Mouse (Mus musculus) kidney, adult 2 months (tissue): ENCODE measurements around the gene Pdhb. TPM values are rescaled to one million over a fixed set of nuclear protein-coding genes. Genes with fewer than 3 reads are reported as not detected.
A peak's percentile ranks its signal among the peaks of the same experiment; 100 is the strongest.

Experiments
- DNase-seq: peaks from one replicate; pipeline ENCODE4 v3.0.0; 2021
- H3K27ac ChIP-seq: fragments of 200-500 bp; 2 replicates; pipeline ENCODE4 v1.5.1; 2012; ENCODE audit warnings: low read depth, low read length, control low read depth, inconsistent platforms; ENCODE audit not compliant: insufficient read depth
- H3K27me3 ChIP-seq: fragments of 200-500 bp; replicated peaks from 2 replicates; pipeline ENCODE4 v1.6.1; 2012; ENCODE audit warnings: mild to moderate bottlenecking, moderate library complexity, low read length, inconsistent platforms; ENCODE audit not compliant: control insufficient read depth, insufficient read depth
- H3K36me3 ChIP-seq: fragments of 200-500 bp; 2 replicates; pipeline ENCODE4 v1.6.1; 2012; ENCODE audit warnings: mild to moderate bottlenecking, moderate library complexity, low read length, inconsistent platforms; ENCODE audit not compliant: control insufficient read depth, insufficient read depth
- H3K4me1 ChIP-seq: fragments of 200-500 bp; 2 replicates; pipeline ENCODE4 v1.6.1; 2011; ENCODE audit warnings: low read length; ENCODE audit not compliant: control insufficient read depth, insufficient read depth
- H3K4me3 ChIP-seq: fragments of 200-500 bp; 2 replicates; pipeline ENCODE4 v1.5.1; 2011; ENCODE audit warnings: mild to moderate bottlenecking, low read depth, low read length, control low read depth; ENCODE audit not compliant: insufficient read depth
- CTCF ChIP-seq: fragments of 200-500 bp; conservative IDR thresholded peaks from 2 replicates; pipeline ENCODE4 v1.5.1; 2011; ENCODE audit warnings: low read depth, mild to moderate bottlenecking, control low read depth, low read length, moderate library complexity, mixed read lengths; ENCODE audit not compliant: insufficient read depth, insufficient read length
- POLR2A ChIP-seq: fragments of 200-500 bp; IDR thresholded peaks from one replicate; pipeline ENCODE4 v1.6.1; 2011; ENCODE audit warnings: low read depth, low read length, control low read depth
- WGBS: fragments of 180-500 bp; shearing (Covaris S2); methylation state at CpG from one replicate; pipeline ENCODE4 v1.1.7; 2018; 5-methylcytosine and 5-hydroxymethylcytosine counted together
- polyA plus RNA-seq: library from polyadenylated mRNA; depleted of rRNA; stranded (reverse); fragments of >200 nt; gene quantifications from 2 replicates; pipeline ENCODE4 v1.2.3, GENCODE M21; 2012

Gene Pdhb
- polyA plus RNA-seq, 1 experiment, result 134 TPM

- Histone ChIP-seq H3K4me3 (no peak overlapping the region), H3K4me1 (no peaks in the 10 kb centered on the region), H3K27me3 (no peaks in the 10 kb centered on the region), H3K27ac (no peak overlapping the region), H3K36me3 (peaks cover 7% of the 10 kb centered on the region)
- no peak for DNase-seq
- TF ChIP-seq POLR2A (no peak), CTCF (no peak)
- 65% methylated on average over 7 of the region's 7 CpGs for WGBS
Measured at GRCm38 (mm10) chr14:8164463-8164862, 8.4 kb downstream of the Pdhb start.

- TF ChIP-seq CTCF (peak; percentile 58), POLR2A (no peak)
- WGBS, result 87% methylated on average over 2 of the region's 2 CpGs
- peak; percentile 43 for DNase-seq
- Histone ChIP-seq H3K4me3 (no peak overlapping the region), H3K27ac (no peak overlapping the region), H3K27me3 (no peaks in the 10 kb centered on the region), H3K4me1 (no peaks in the 10 kb centered on the region), H3K36me3 (peaks cover 7% of the 10 kb centered on the region)
Measured at GRCm38 (mm10) chr14:8161777-8162176, 11.0 kb downstream of the Pdhb start.

- 89% methylated on average over 3 of the region's 3 CpGs for WGBS
- H3K4me1 ChIP-seq, result no peaks in the 10 kb centered on the region
Measured at GRCm38 (mm10) chr14:8159141-8159540, 13.7 kb downstream of the Pdhb start.

GRCm38 (mm10) chr14:8158721-8159120, 14.1 kb downstream of the Pdhb start:
- no peak for DNase-seq
- Histone ChIP-seq H3K4me3 (no peak overlapping the region), H3K27me3 (no peaks in the 10 kb centered on the region), H3K36me3 (peaks cover 7% of the 10 kb centered on the region), H3K27ac (no peak overlapping the region), H3K4me1 (no peaks in the 10 kb centered on the region)
- no peak for TF ChIP-seq POLR2A
- TF ChIP-seq CTCF, result no peak
- WGBS, result 79% methylated on average over 3 of the region's 3 CpGs

More at GRCm38 (mm10) chr14:8159141-8159540, 13.7 kb downstream of the Pdhb start:
- H3K4me3 ChIP-seq, result no peak overlapping the region
- H3K36me3 ChIP-seq, result peaks cover 7% of the 10 kb centered on the region
- no peaks in the 10 kb centered on the region for H3K27me3 ChIP-seq
- no peak for TF ChIP-seq CTCF
- no peak for TF ChIP-seq POLR2A
- no peak for DNase-seq
- H3K27ac ChIP-seq, result no peak overlapping the region

GRCm38 (mm10) chr14:8156947-8157346, 15.9 kb downstream of the Pdhb start:
- no peak overlapping the region for H3K4me3 ChIP-seq
- TF ChIP-seq CTCF (no peak; the same call in 1 of the 2 replicates), POLR2A (no peak)
- DNase-seq, result peak; percentile 32
- H3K27me3 ChIP-seq, result no peaks in the 10 kb centered on the region
- H3K27ac ChIP-seq, result no peak overlapping the region
- no peaks in the 10 kb centered on the region for H3K4me1 ChIP-seq
- 24% methylated on average over 3 of the region's 3 CpGs for whole genome bisulfite sequencing
- H3K36me3 ChIP-seq, result peaks cover 4% of the 10 kb centered on the region; the same call in 1 of the 2 replicates

GRCm38 (mm10) chr14:8154072-8154471, 18.8 kb downstream of the Pdhb start:
- DNase-seq, result no peak
- no peak for TF ChIP-seq CTCF
- no peak for TF ChIP-seq POLR2A
- WGBS, result 80% methylated on average over 3 of the region's 3 CpGs
- no peaks in the 10 kb centered on the region for H3K4me1 ChIP-seq
- H3K27me3 ChIP-seq, result no peaks in the 10 kb centered on the region
- H3K36me3 ChIP-seq, result no peaks in the 10 kb centered on the region; the same call in 1 of the 2 replicates
- H3K4me3 ChIP-seq, result no peak overlapping the region
- H3K27ac ChIP-seq, result no peak overlapping the region

- H3K36me3 ChIP-seq, result no peaks in the 10 kb centered on the region; the same call in 1 of the 2 replicates
- no peak overlapping the region for H3K27ac ChIP-seq
- H3K27me3 ChIP-seq, result no peaks in the 10 kb centered on the region
- TF ChIP-seq POLR2A (no peak), CTCF (no peak)
- 92% methylated on average over 5 of the region's 5 CpGs for WGBS
- DNase-seq, result no peak
- H3K4me3 ChIP-seq, result no peak overlapping the region
- no peaks in the 10 kb centered on the region for H3K4me1 ChIP-seq
Measured at GRCm38 (mm10) chr14:8151757-8152156, 21.1 kb downstream of the Pdhb start.
